Mouse (Mus musculus) embryonic facial prominence, embryonic 10.5 days (tissue): ENCODE measurements around the gene Rprml. TPM values are rescaled to one million over a fixed set of nuclear protein-coding genes. Genes with fewer than 3 reads are reported as not detected.

Source experiments
- DNase-seq: peaks from one replicate; pipeline ENCODE4 v3.0.0-alpha.2; 2017; ENCODE audit warnings: low spot score
- H3K27ac ChIP-seq: fragments of 300-500 bp; sonication (generic); replicated peaks from 2 replicates; pipeline ENCODE4 v1.5.1; 2016; ENCODE audit warnings: mild to moderate bottlenecking
- H3K27me3 ChIP-seq: fragments of 300-500 bp; sonication (generic); replicated peaks from 2 replicates; pipeline ENCODE4 v1.6.1; 2016; ENCODE audit warnings: low read depth, mild to moderate bottlenecking; ENCODE audit not compliant: poor library complexity, severe bottlenecking
- H3K36me3 ChIP-seq: fragments of 300-500 bp; sonication (generic); replicated peaks from 2 replicates; pipeline ENCODE4 v1.6.1; 2016; ENCODE audit warnings: mild to moderate bottlenecking, moderate library complexity
- H3K4me1 ChIP-seq: fragments of 300-500 bp; sonication (generic); 2 replicates; pipeline ENCODE4 v1.6.1; 2016
- H3K4me3 ChIP-seq: fragments of 300-500 bp; sonication (generic); 2 replicates; pipeline ENCODE4 v1.5.1; 2016; ENCODE audit warnings: mild to moderate bottlenecking, moderate library complexity
- H3K9me3 ChIP-seq: fragments of 300-500 bp; sonication (generic); 2 replicates; pipeline ENCODE4 v1.6.1; 2016; ENCODE audit warnings: mild to moderate bottlenecking
- WGBS: fragments of 180-500 bp; shearing (Covaris S2); methylation state at CpG from one replicate; pipeline ENCODE4 v1.1.7; 2016; 5-methylcytosine and 5-hydroxymethylcytosine counted together
- polyA plus RNA-seq: library from polyadenylated mRNA; unstranded; fragments of >200 nt; fragmentation: Nextera tagmentation; extraction: Ambion mirVana; gene quantifications from 2 replicates; pipeline ENCODE4 v1.2.1, GENCODE M21; 2016

Rprml gene
- polyA plus RNA-seq, 1 experiment from 2014 or later, result 0.39 TPM

GRCm38 (mm10) chr11:103698226-103698625 is 48.9 kb downstream of the Rprml start:
- WGBS, result 70% methylated on average over 2 of the region's 2 CpGs
- Histone ChIP-seq H3K4me1 (peaks cover 12% of the 10 kb centered on the region), H3K9me3 (no peaks in the 10 kb centered on the region), H3K27ac (peak overlapping the region; percentile 97), H3K27me3 (no peaks in the 10 kb centered on the region), H3K36me3 (peaks cover 10% of the 10 kb centered on the region), H3K4me3 (peak overlapping the region; percentile 93)
- DNase-seq, result no peak

Other genes with a start within 250 kb of the Rprml start
- gene Plekhm1, start 236.9 kb upstream of the Rprml start, polyA plus RNA-seq, result 8.1 and 8.9 TPM in 2 replicates
- not detected in 2 replicates for gene Lrrc37a, start 145.0 kb upstream of the Rprml start, polyA plus RNA-seq
- not detected in 2 replicates for gene Gm884, start 28.4 kb upstream of the Rprml start, polyA plus RNA-seq
- not detected in 2 replicates for gene Lyzl6, start 10.7 kb upstream of the Rprml start, polyA plus RNA-seq
- gene Gosr2, start 48.3 kb downstream of the Rprml start, polyA plus RNA-seq, result 96.6 and 99.6 TPM in 2 replicates
- gene Wnt9b, start 100.3 kb downstream of the Rprml start, polyA plus RNA-seq, result 4.5 and 5.3 TPM in 2 replicates
- 3.7 and 4.3 TPM in 2 replicates for gene Wnt3, start 124.6 kb downstream of the Rprml start, polyA plus RNA-seq